Comparison of ENCODE assay signal across 10 mouse cellular contexts in the genomic region with DNA sequence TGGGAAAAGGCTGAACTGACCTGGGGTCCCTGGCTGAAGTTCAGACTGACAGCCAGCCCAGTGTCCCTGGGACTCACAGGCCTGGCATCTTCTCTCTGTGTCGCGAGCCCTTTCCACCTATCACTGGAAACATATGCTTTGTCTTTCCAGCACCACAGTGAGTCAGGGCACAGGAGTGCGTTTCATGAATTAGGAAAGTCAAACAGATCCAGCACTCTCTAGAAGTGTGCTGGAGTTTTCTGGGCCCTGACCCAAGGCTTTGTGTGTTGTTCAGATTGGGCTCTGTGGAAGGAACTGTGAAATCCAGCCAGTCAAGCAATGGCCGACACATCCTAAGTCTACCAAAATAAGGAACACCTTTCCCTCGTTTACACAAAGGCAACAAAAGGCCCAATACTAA. TPM values are rescaled to one million over a fixed set of nuclear protein-coding genes. Genes with fewer than 3 reads are reported as not detected.
A peak's percentile ranks its signal among the peaks of the same experiment; 100 is the strongest.
DNase-seq lines count a peak whose midpoint lies in the region; ATAC-seq and TF ChIP-seq lines count a peak whose summit lies in the region.
"Had no signal": no experiment of that assay in that cellular context is flagged by ENCODE, and none has a peak within 500 bp of the region (broad histone marks: within the 10 kb centered on the region; RNA-seq: fewer than 3 reads in every experiment).

No protein-coding gene starts in this region.

- 80% methylated on average over 5 of the region's 5 CpGs for WGBS in forebrain, embryonic 12.5 days
- WGBS in forebrain, embryonic 16.5 days = 57% methylated on average over 5 of the region's 5 CpGs
- 75% methylated on average over 5 of the region's 5 CpGs for WGBS in midbrain, embryonic 10.5 days
- WGBS in midbrain, postnatal 0 days = 60% methylated on average over 5 of the region's 5 CpGs
- WGBS in limb, embryonic 15.5 days = 55% methylated on average over 5 of the region's 5 CpGs
- WGBS in stomach, postnatal 0 days = 39% methylated on average over 5 of the region's 5 CpGs

- H3K4me3 ChIP-seq in forebrain, embryonic 12.5 days (replicated peaks) = no peak overlapping the region
- no peak overlapping the region for H3K4me3 ChIP-seq in forebrain, embryonic 16.5 days (replicated peaks; ENCODE audit: low read length)
- H3K4me3 ChIP-seq in midbrain, embryonic 10.5 days = peak overlapping the region; percentile 32; the same call in 1 of the 2 replicates
- no peak overlapping the region for H3K4me3 ChIP-seq in midbrain, postnatal 0 days (ENCODE audit: low read depth, low read length)
- 0 out of 2 replicates have a peak overlapping the region, but pooled peaks have one; percentile 20 for H3K4me3 ChIP-seq in limb, embryonic 15.5 days
- no peak overlapping the region for H3K4me3 ChIP-seq in stomach, postnatal 0 days (ENCODE audit: low read depth, low read length)

- H3K4me1 ChIP-seq in forebrain, embryonic 12.5 days = peaks cover 56% of the 10 kb centered on the region
- peaks cover 65% of the 10 kb centered on the region for H3K4me1 ChIP-seq in forebrain, embryonic 16.5 days (replicated peaks; ENCODE audit: control insufficient read depth, insufficient read depth, low read length)
- peaks cover 82% of the 10 kb centered on the region for H3K4me1 ChIP-seq in midbrain, embryonic 10.5 days
- peaks cover 24% of the 10 kb centered on the region for H3K4me1 ChIP-seq in midbrain, postnatal 0 days (ENCODE audit: insufficient read depth, low read length)
- peaks cover 84% of the 10 kb centered on the region for H3K4me1 ChIP-seq in limb, embryonic 15.5 days
- H3K4me1 ChIP-seq in stomach, postnatal 0 days (replicated peaks; ENCODE audit: control insufficient read depth, insufficient read depth) = peaks cover 18% of the 10 kb centered on the region

- peaks cover 16% of the 10 kb centered on the region for H3K36me3 ChIP-seq in forebrain, embryonic 12.5 days (replicated peaks)
- no peaks in the 10 kb centered on the region for H3K36me3 ChIP-seq in forebrain, embryonic 16.5 days (ENCODE audit: control insufficient read depth, insufficient read depth)
- H3K36me3 ChIP-seq in midbrain, embryonic 10.5 days = peaks cover 29% of the 10 kb centered on the region
- H3K36me3 ChIP-seq in midbrain, postnatal 0 days (ENCODE audit: insufficient read depth, low read length) = peaks cover 13% of the 10 kb centered on the region
- 0 out of 2 replicates have a peak, but pooled peaks cover 7% of the 10 kb centered on the region for H3K36me3 ChIP-seq in limb, embryonic 15.5 days
- H3K36me3 ChIP-seq in stomach, postnatal 0 days (ENCODE audit: control insufficient read depth, insufficient read depth, low read length) = 0 out of 2 replicates have a peak, but pooled peaks cover 2% of the 10 kb centered on the region

- no peak for DNase-seq in midbrain, embryonic 10.5 days (ENCODE audit: low spot score)
- DNase-seq in midbrain, postnatal 0 days (ENCODE audit: low spot score) = no peak
- DNase-seq in stomach, postnatal 0 days (ENCODE audit: low spot score) = peak; percentile 17
- no peak for DNase-seq in right cerebral cortex, postnatal 25 days
- DNase-seq: kidney, adult 9 months had no signal

- no peak overlapping the region for H3K27ac ChIP-seq in forebrain, embryonic 12.5 days
- no peak overlapping the region for H3K27ac ChIP-seq in forebrain, embryonic 16.5 days (ENCODE audit: low read length)
- 0 out of 2 replicates have a peak overlapping the region, but pooled peaks have one; percentile 43 for H3K27ac ChIP-seq in midbrain, embryonic 10.5 days (replicated peaks)
- H3K27ac ChIP-seq in midbrain, postnatal 0 days (ENCODE audit: low read depth, low read length) = no peak overlapping the region
- 0 out of 2 replicates have a peak overlapping the region, but pooled peaks have one; percentile 13 for H3K27ac ChIP-seq in limb, embryonic 15.5 days
- peak overlapping the region; percentile 61 for H3K27ac ChIP-seq in stomach, postnatal 0 days (replicated peaks)

- H3K9ac ChIP-seq in forebrain, embryonic 12.5 days = peak overlapping the region; percentile 36; the same call in 1 of the 2 replicates
- no peak overlapping the region for H3K9ac ChIP-seq in forebrain, embryonic 16.5 days (replicated peaks; ENCODE audit: low read depth, low read length)
- H3K9ac ChIP-seq in midbrain, postnatal 0 days (replicated peaks; ENCODE audit: low read length, poor library complexity, severe bottlenecking) = no peak overlapping the region
- no peak overlapping the region for H3K9ac ChIP-seq in limb, embryonic 15.5 days
- 0 out of 2 replicates have a peak overlapping the region, but pooled peaks have one; percentile 23 for H3K9ac ChIP-seq in stomach, postnatal 0 days (ENCODE audit: low read length)

- no peak for ATAC-seq in forebrain, embryonic 12.5 days (ENCODE audit: low FRiP score)
- ATAC-seq in forebrain, embryonic 16.5 days = no peak
- ATAC-seq in midbrain, postnatal 0 days (ENCODE audit: low FRiP score) = no peak
- no peak for ATAC-seq in limb, embryonic 15.5 days (ENCODE audit: insufficient number of reproducible peaks, low FRiP score, low TSS enrichment, low read depth)
- no peak for ATAC-seq in stomach, postnatal 0 days (ENCODE audit: low FRiP score, low TSS enrichment)
- ATAC-seq in granulocyte monocyte progenitor cell, adult 5-6 weeks (replicated peaks; ENCODE audit: poor library complexity, severe bottlenecking) = no peak

- H3K9me3 ChIP-seq in forebrain, embryonic 12.5 days = no peaks in the 10 kb centered on the region
- no peaks in the 10 kb centered on the region for H3K9me3 ChIP-seq in forebrain, embryonic 16.5 days (ENCODE audit: control insufficient read depth, low read length)
- H3K9me3 ChIP-seq in midbrain, embryonic 10.5 days (replicated peaks) = no peaks in the 10 kb centered on the region
- no peaks in the 10 kb centered on the region for H3K9me3 ChIP-seq in midbrain, postnatal 0 days (ENCODE audit: low read length)
- no peaks in the 10 kb centered on the region for H3K9me3 ChIP-seq in limb, embryonic 15.5 days
- H3K9me3 ChIP-seq in stomach, postnatal 0 days (ENCODE audit: control insufficient read depth, low read length) = no peaks in the 10 kb centered on the region

- TF ChIP-seq EP300 in stomach, postnatal 0 days (optimal IDR thresholded peaks at IDR 0.05) = no peak

- TF ChIP-seq CTCF in midbrain, postnatal 0 days (IDR thresholded peaks at IDR 0.05) = no peak
- no peak for TF ChIP-seq CTCF in stomach, postnatal 0 days (IDR thresholded peaks at IDR 0.05; ENCODE audit: low read depth)

- H3K27me3 ChIP-seq in forebrain, embryonic 12.5 days = peaks cover 20% of the 10 kb centered on the region; the same call in 1 of the 2 replicates
- no peaks in the 10 kb centered on the region for H3K27me3 ChIP-seq in forebrain, embryonic 16.5 days (replicated peaks; ENCODE audit: control insufficient read depth, insufficient read depth, low read length)
- peaks cover 35% of the 10 kb centered on the region for H3K27me3 ChIP-seq in midbrain, embryonic 10.5 days (ENCODE audit: low read depth, poor library complexity, severe bottlenecking)
- no peaks in the 10 kb centered on the region for H3K27me3 ChIP-seq in midbrain, postnatal 0 days (ENCODE audit: insufficient read depth, low read length)
- H3K27me3 ChIP-seq in limb, embryonic 15.5 days = no peaks in the 10 kb centered on the region
- H3K27me3 ChIP-seq in stomach, postnatal 0 days (ENCODE audit: control insufficient read depth, insufficient read depth, low read length) = no peaks in the 10 kb centered on the region

- no peak overlapping the region; the same call in 1 of the 2 replicates for H3K4me2 ChIP-seq in forebrain, embryonic 12.5 days
- H3K4me2 ChIP-seq in forebrain, embryonic 16.5 days (ENCODE audit: low read length) = no peak overlapping the region; the same call in 1 of the 2 replicates
- no peak overlapping the region for H3K4me2 ChIP-seq in midbrain, postnatal 0 days (ENCODE audit: low read depth, low read length, poor library complexity, severe bottlenecking)
- peak overlapping the region; percentile 41; the same call in 1 of the 2 replicates for H3K4me2 ChIP-seq in limb, embryonic 15.5 days
- peak overlapping the region; percentile 35 for H3K4me2 ChIP-seq in stomach, postnatal 0 days (replicated peaks; ENCODE audit: low read depth)

RNA-seq across cellular contexts. Expression of a gene that starts 4.7 kb away (rescaled TPM):
- 68.8 and 70.6 TPM in 2 replicates for polyA plus RNA-seq in forebrain, embryonic 12.5 days (2016; fragmentation: Nextera tagmentation; extraction: Ambion mirVana)
- 124 and 136 TPM in 2 replicates for polyA plus RNA-seq in forebrain, embryonic 16.5 days (2015; fragmentation: Nextera tagmentation; extraction: Ambion mirVana)
- polyA plus RNA-seq in midbrain, embryonic 10.5 days (2016; fragmentation: Nextera tagmentation; extraction: Ambion mirVana) = 57.3 and 68.9 TPM in 2 replicates
- total RNA-seq in midbrain, postnatal 0 days (2014; rRNA removed) = 183 and 263 TPM in 2 replicates
- 61.9 and 65.9 TPM in 2 replicates for polyA plus RNA-seq in midbrain, postnatal 0 days (2015; fragmentation: Nextera tagmentation; extraction: Ambion mirVana)
- polyA plus RNA-seq in limb, embryonic 15.5 days (2015; fragmentation: Nextera tagmentation; extraction: Ambion mirVana) = 94.1 and 96.7 TPM in 2 replicates
- polyA plus RNA-seq in stomach, postnatal 0 days (2015; fragmentation: Nextera tagmentation; extraction: Ambion mirVana) = 33.8 and 43.3 TPM in 2 replicates
- 28.5 and 33.5 TPM in 2 replicates for total RNA-seq in granulocyte monocyte progenitor cell, adult 5-6 weeks (2014; fragmentation: Nextera tagmentation)
- total RNA-seq in granulocyte monocyte progenitor cell, adult 5-6 weeks (2017) = 15.8 and 26.3 TPM in 2 replicates

RNA-seq across cellular contexts. Expression of a gene that starts 23.5 kb away (rescaled TPM):
- polyA plus RNA-seq in forebrain, embryonic 12.5 days (2016; fragmentation: Nextera tagmentation; extraction: Ambion mirVana) = 18.5 and 19.4 TPM in 2 replicates
- polyA plus RNA-seq in forebrain, embryonic 16.5 days (2015; fragmentation: Nextera tagmentation; extraction: Ambion mirVana) = 5.4 and 5.5 TPM in 2 replicates
- 25.8 and 27.3 TPM in 2 replicates for polyA plus RNA-seq in midbrain, embryonic 10.5 days (2016; fragmentation: Nextera tagmentation; extraction: Ambion mirVana)
- total RNA-seq in midbrain, postnatal 0 days (2014; rRNA removed) = 2.1 TPM in 2 replicates
- polyA plus RNA-seq in midbrain, postnatal 0 days (2015; fragmentation: Nextera tagmentation; extraction: Ambion mirVana) = 0.53 and 0.60 TPM in 2 replicates
- 13.0 and 13.8 TPM in 2 replicates for polyA plus RNA-seq in limb, embryonic 15.5 days (2015; fragmentation: Nextera tagmentation; extraction: Ambion mirVana)
- 2.2 and 2.7 TPM in 2 replicates for polyA plus RNA-seq in stomach, postnatal 0 days (2015; fragmentation: Nextera tagmentation; extraction: Ambion mirVana)
- total RNA-seq in granulocyte monocyte progenitor cell, adult 5-6 weeks (2014; fragmentation: Nextera tagmentation) = 26.7 and 28.6 TPM in 2 replicates
- total RNA-seq in granulocyte monocyte progenitor cell, adult 5-6 weeks (2017) = 5.6 and 8.6 TPM in 2 replicates

RNA-seq across cellular contexts. Expression of a gene that starts 35.8 kb away (rescaled TPM):
- 26.6 and 28.3 TPM in 2 replicates for polyA plus RNA-seq in forebrain, embryonic 12.5 days (2016; fragmentation: Nextera tagmentation; extraction: Ambion mirVana)
- polyA plus RNA-seq in forebrain, embryonic 16.5 days (2015; fragmentation: Nextera tagmentation; extraction: Ambion mirVana) = 21.5 and 26.2 TPM in 2 replicates
- polyA plus RNA-seq in midbrain, embryonic 10.5 days (2016; fragmentation: Nextera tagmentation; extraction: Ambion mirVana) = 39.1 and 41.5 TPM in 2 replicates
- 43.1 and 68.5 TPM in 2 replicates for total RNA-seq in midbrain, postnatal 0 days (2014; rRNA removed)
- 42.0 and 48.7 TPM in 2 replicates for polyA plus RNA-seq in midbrain, postnatal 0 days (2015; fragmentation: Nextera tagmentation; extraction: Ambion mirVana)
- 25.1 and 27.6 TPM in 2 replicates for polyA plus RNA-seq in limb, embryonic 15.5 days (2015; fragmentation: Nextera tagmentation; extraction: Ambion mirVana)
- polyA plus RNA-seq in stomach, postnatal 0 days (2015; fragmentation: Nextera tagmentation; extraction: Ambion mirVana) = 19.2 and 19.4 TPM in 2 replicates
- 144 TPM in 2 replicates for total RNA-seq in granulocyte monocyte progenitor cell, adult 5-6 weeks (2014; fragmentation: Nextera tagmentation)
- 61.1 and 61.6 TPM in 2 replicates for total RNA-seq in granulocyte monocyte progenitor cell, adult 5-6 weeks (2017)

RNA-seq across cellular contexts. Expression of a gene that starts 40.1 kb away (rescaled TPM):
- polyA plus RNA-seq in forebrain, embryonic 12.5 days (2016; fragmentation: Nextera tagmentation; extraction: Ambion mirVana) = 136 and 139 TPM in 2 replicates
- polyA plus RNA-seq in forebrain, embryonic 16.5 days (2015; fragmentation: Nextera tagmentation; extraction: Ambion mirVana) = 103 and 123 TPM in 2 replicates
- polyA plus RNA-seq in midbrain, embryonic 10.5 days (2016; fragmentation: Nextera tagmentation; extraction: Ambion mirVana) = 141 and 144 TPM in 2 replicates
- 77.7 and 86.2 TPM in 2 replicates for total RNA-seq in midbrain, postnatal 0 days (2014; rRNA removed)
- polyA plus RNA-seq in midbrain, postnatal 0 days (2015; fragmentation: Nextera tagmentation; extraction: Ambion mirVana) = 130 and 147 TPM in 2 replicates
- 119 and 130 TPM in 2 replicates for polyA plus RNA-seq in limb, embryonic 15.5 days (2015; fragmentation: Nextera tagmentation; extraction: Ambion mirVana)
- 70.0 and 99.4 TPM in 2 replicates for polyA plus RNA-seq in stomach, postnatal 0 days (2015; fragmentation: Nextera tagmentation; extraction: Ambion mirVana)
- total RNA-seq in granulocyte monocyte progenitor cell, adult 5-6 weeks (2014; fragmentation: Nextera tagmentation) = 109 and 123 TPM in 2 replicates
- 67.6 and 77.7 TPM in 2 replicates for total RNA-seq in granulocyte monocyte progenitor cell, adult 5-6 weeks (2017)

RNA-seq across cellular contexts. Expression of a gene that starts 43.3 kb away (rescaled TPM):
- polyA plus RNA-seq in forebrain, embryonic 12.5 days (2016; fragmentation: Nextera tagmentation; extraction: Ambion mirVana) = not detected in 2 replicates
- polyA plus RNA-seq in forebrain, embryonic 16.5 days (2015; fragmentation: Nextera tagmentation; extraction: Ambion mirVana) = not detected in 2 replicates
- polyA plus RNA-seq in midbrain, embryonic 10.5 days (2016; fragmentation: Nextera tagmentation; extraction: Ambion mirVana) = 0.05 TPM in 1 of 2 replicates, not detected in the other
- 2.3 and 2.5 TPM in 2 replicates for total RNA-seq in midbrain, postnatal 0 days (2014; rRNA removed)
- 0.28 and 0.32 TPM in 2 replicates for polyA plus RNA-seq in midbrain, postnatal 0 days (2015; fragmentation: Nextera tagmentation; extraction: Ambion mirVana)
- polyA plus RNA-seq in limb, embryonic 15.5 days (2015; fragmentation: Nextera tagmentation; extraction: Ambion mirVana) = 0.20 and 0.24 TPM in 2 replicates
- 0.04 TPM in 1 of 2 replicates, not detected in the other for polyA plus RNA-seq in stomach, postnatal 0 days (2015; fragmentation: Nextera tagmentation; extraction: Ambion mirVana)
- 1.1 and 3.4 TPM in 2 replicates for total RNA-seq in granulocyte monocyte progenitor cell, adult 5-6 weeks (2014; fragmentation: Nextera tagmentation)
- 0.17 and 0.31 TPM in 2 replicates for total RNA-seq in granulocyte monocyte progenitor cell, adult 5-6 weeks (2017)
- polyA plus RNA-seq: C2C12 had no signal

Comparison
In these comparisons a context has a peak if more than half of its experiments do, and no peak if none do; other contexts are left out.
1. H3K27ac ChIP-seq: peak in midbrain, embryonic 10.5 days (single experiment), limb, embryonic 15.5 days (single experiment) and stomach, postnatal 0 days (single experiment); none in forebrain, embryonic 12.5 days (single experiment), forebrain, embryonic 16.5 days (single experiment) and midbrain, postnatal 0 days (single experiment).
2. H3K4me3 ChIP-seq: peak in midbrain, embryonic 10.5 days (single experiment) and limb, embryonic 15.5 days (single experiment); none in forebrain, embryonic 12.5 days (single experiment), forebrain, embryonic 16.5 days (single experiment), midbrain, postnatal 0 days (single experiment) and stomach, postnatal 0 days (single experiment).
3. H3K9ac ChIP-seq: peak in forebrain, embryonic 12.5 days (single experiment) and stomach, postnatal 0 days (single experiment); none in forebrain, embryonic 16.5 days (single experiment), midbrain, postnatal 0 days (single experiment) and limb, embryonic 15.5 days (single experiment).
4. H3K4me2 ChIP-seq: peak in limb, embryonic 15.5 days (single experiment) and stomach, postnatal 0 days (single experiment); none in forebrain, embryonic 12.5 days (single experiment), forebrain, embryonic 16.5 days (single experiment) and midbrain, postnatal 0 days (single experiment).